Mouse (Mus musculus) liver, postnatal 0 days (tissue): ENCODE measurements at regions not wholly inside any gene's neighbourhood (a gene's known extent, or its start where the extent isn't known, plus 50 kb on each side); places are given as distances from the start of the nearest gene placed in this dataset.
A peak's percentile ranks its signal among the peaks of the same experiment; 100 is the strongest.

Experiments
- CTCF ChIP-seq: sonication (generic); IDR thresholded peaks from 2 replicates; pipeline ENCODE4 v1.5.1; 2016; ENCODE audit warnings: antibody characterized with exemption, low read depth
- EP300 ChIP-seq: IDR thresholded peaks from 2 replicates; pipeline ENCODE4 v1.6.1; 2016; ENCODE audit warnings: antibody characterized with exemption, low read depth, mild to moderate bottlenecking

GRCm38 (mm10) chr5:105344808-105345732, 51.6 kb upstream of the Gbp6 start:
- no peak for TF ChIP-seq CTCF
- 0 out of 2 replicates have a peak, but pooled peaks have one; percentile 26 for TF ChIP-seq EP300
